Mouse (Mus musculus) cortical plate, adult 2 months (tissue): ENCODE measurements around the gene Slc26a10.

Source experiments
- CTCF ChIP-seq: fragments of 200-500 bp; IDR thresholded peaks from 2 replicates; pipeline ENCODE4 v1.5.1; 2011; ENCODE audit warnings: mild to moderate bottlenecking, control low read depth, low read length; ENCODE audit not compliant: insufficient read depth; ENCODE audit errors: extremely low read depth
- POLR2A ChIP-seq: fragments of 200-500 bp; IDR thresholded peaks from 2 replicates; pipeline ENCODE4 v1.6.1; 2011; ENCODE audit warnings: mild to moderate bottlenecking, low read length, control low read depth; ENCODE audit not compliant: insufficient read depth; ENCODE audit errors: extremely low read depth

DNA sequence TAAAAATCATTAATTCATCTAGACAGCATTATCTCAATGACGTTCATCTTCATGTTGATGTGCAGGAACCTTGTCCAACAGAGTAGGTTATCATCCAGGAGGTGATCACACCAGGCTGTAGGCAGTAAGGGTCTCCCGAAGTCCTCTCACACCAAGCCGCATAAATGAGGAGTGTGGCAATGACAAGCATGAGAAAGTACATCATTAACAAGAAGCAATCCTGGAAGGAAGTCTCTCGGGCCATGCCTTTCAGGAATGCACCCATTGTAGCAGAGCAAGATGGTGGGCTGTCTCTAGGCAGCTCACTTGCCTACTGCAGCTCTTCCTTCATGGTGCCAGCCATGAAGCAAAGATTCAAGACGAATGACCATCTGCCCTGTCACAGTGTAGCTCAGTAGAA lies 25.8 kb downstream of the Slc26a10 start:
- TF ChIP-seq CTCF, result no peak
- no peak for TF ChIP-seq POLR2A
